Mouse (Mus musculus) stomach, postnatal 0 days (tissue): Measurements from ENCODE around the gene Alcam. TPM values are rescaled to one million over a fixed set of nuclear protein-coding genes. Genes with fewer than 3 reads are reported as not detected.

Experiments
- ATAC-seq: fragments of 200-750 bp; cut with Nextera tagmentation; 2 replicates; pipeline ENCODE4 v1.8.0; 2017; ENCODE audit not compliant: low FRiP score, low TSS enrichment
- DNase-seq: peaks from one replicate; pipeline ENCODE4 v3.0.0-alpha.2; 2016; ENCODE audit warnings: low spot score
- H3K27ac ChIP-seq: fragments of 300-500 bp; sonication (generic); replicated peaks from 2 replicates; pipeline ENCODE4 v1.5.1; 2014; ENCODE audit warnings: mild to moderate bottlenecking, control low read depth
- H3K27me3 ChIP-seq: fragments of 300-500 bp; sonication (generic); 2 replicates; pipeline ENCODE4 v1.6.1; 2014; ENCODE audit warnings: low read length; ENCODE audit not compliant: control insufficient read depth, insufficient read depth
- H3K36me3 ChIP-seq: fragments of 300-500 bp; sonication (generic); 2 replicates; pipeline ENCODE4 v1.6.1; 2014; ENCODE audit warnings: low read length, mixed read lengths; ENCODE audit not compliant: control insufficient read depth, insufficient read depth
- H3K4me1 ChIP-seq: fragments of 300-500 bp; sonication (generic); replicated peaks from 2 replicates; pipeline ENCODE4 v1.6.1; 2014; ENCODE audit warnings: antibody characterized with exemption; ENCODE audit not compliant: control insufficient read depth, insufficient read depth
- H3K4me2 ChIP-seq: fragments of 300-500 bp; sonication (generic); replicated peaks from 2 replicates; pipeline ENCODE4 v1.6.1; 2014; ENCODE audit warnings: low read depth, mild to moderate bottlenecking, control low read depth, moderate library complexity
- H3K4me3 ChIP-seq: fragments of 300-500 bp; sonication (generic); 2 replicates; pipeline ENCODE4 v1.5.1; 2014; ENCODE audit warnings: low read depth, low read length, control low read depth
- H3K9ac ChIP-seq: fragments of 300-500 bp; sonication (generic); 2 replicates; pipeline ENCODE4 v1.6.1; 2014; ENCODE audit warnings: mild to moderate bottlenecking, low read length, control low read depth, mixed read lengths
- H3K9me3 ChIP-seq: fragments of 300-500 bp; sonication (generic); 2 replicates; pipeline ENCODE4 v1.6.1; 2016; ENCODE audit warnings: low read length; ENCODE audit not compliant: control insufficient read depth
- CTCF ChIP-seq: IDR thresholded peaks from 2 replicates; pipeline ENCODE4 v1.5.1; 2016; ENCODE audit warnings: antibody characterized with exemption, low read depth, mild to moderate bottlenecking, moderate library complexity
- EP300 ChIP-seq: optimal IDR thresholded peaks from 2 replicates; pipeline ENCODE3; 2016; ENCODE audit warnings: antibody characterized with exemption
- WGBS: fragments of 180-500 bp; shearing (Covaris S2); extraction: QIAGEN DNeasy Blood & Tissue Kit; methylation state at CpG from one replicate; pipeline ENCODE4 v1.1.7; 2014; 5-methylcytosine and 5-hydroxymethylcytosine counted together
- polyA plus RNA-seq: library from polyadenylated mRNA; unstranded; fragments of >200 nt; fragmentation: Nextera tagmentation; extraction: Ambion mirVana; gene quantifications from 2 replicates; pipeline ENCODE4 v1.2.1, GENCODE M21; 2015

Alcam gene
- polyA plus RNA-seq, 1 experiment from 2014 or later: 20.4 TPM

- ATAC-seq: no peak
- H3K27ac ChIP-seq: no peak overlapping the region
- peaks cover 2% of the 10 kb centered on the region; the same call in 1 of the 2 replicates for H3K36me3 ChIP-seq
- H3K4me2 ChIP-seq: no peak overlapping the region
- no peaks in the 10 kb centered on the region for H3K4me1 ChIP-seq
- DNase-seq: no peak
- H3K9me3 ChIP-seq: no peaks in the 10 kb centered on the region
- WGBS: 77% methylated on average over 3 of the region's 3 CpGs
- no peak overlapping the region for H3K4me3 ChIP-seq
- H3K9ac ChIP-seq: no peak overlapping the region
- no peaks in the 10 kb centered on the region for H3K27me3 ChIP-seq
- no peak for TF ChIP-seq CTCF
Observed at GRCm38 (mm10) chr16:52292440-52293048, 161.3 kb downstream of the Alcam start.

GRCm38 (mm10) chr16:52280186-52280585, 173.7 kb downstream of the Alcam start:
- no peak for TF ChIP-seq EP300
- no peak for TF ChIP-seq CTCF
- H3K36me3 ChIP-seq: no peaks in the 10 kb centered on the region
- ATAC-seq (no peak), DNase-seq (no peak)
- no peak overlapping the region for H3K4me3 ChIP-seq
- H3K9ac ChIP-seq: no peak overlapping the region
- H3K27ac ChIP-seq: no peak overlapping the region
- no peak overlapping the region for H3K4me2 ChIP-seq
- no peaks in the 10 kb centered on the region for H3K9me3 ChIP-seq
- WGBS: 88% methylated on average over 2 of the region's 2 CpGs
- H3K4me1 ChIP-seq: no peaks in the 10 kb centered on the region
- no peaks in the 10 kb centered on the region for H3K27me3 ChIP-seq

- TF ChIP-seq CTCF: no peak
- no peak for TF ChIP-seq EP300
- ATAC-seq: no peak
- 81% methylated on average over 4 of the region's 4 CpGs for WGBS
Observed at GRCm38 (mm10) chr16:52265066-52265465, 188.8 kb downstream of the Alcam start.

DNA sequence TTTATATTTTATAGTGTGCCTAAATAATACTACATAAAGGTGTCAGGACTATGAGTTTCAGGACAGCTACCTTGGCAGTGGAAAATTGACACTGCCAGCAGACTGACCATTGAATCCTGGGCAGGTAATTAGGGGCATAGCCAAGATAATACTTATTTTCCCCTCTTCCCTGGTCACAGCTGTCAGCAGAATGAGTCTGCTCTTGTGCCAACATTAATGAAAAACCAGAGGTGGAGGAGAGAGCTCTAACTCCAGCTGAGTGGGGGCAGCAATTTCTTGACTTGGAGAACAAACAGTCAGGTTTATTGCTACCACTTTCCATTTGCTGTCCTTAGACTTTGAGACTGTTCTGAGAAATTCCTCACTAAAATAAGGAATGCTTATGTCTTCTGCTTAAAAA, 190.1 kb downstream of the Alcam start:
- no peak overlapping the region for H3K9ac ChIP-seq
- no peaks in the 10 kb centered on the region for H3K36me3 ChIP-seq
- ATAC-seq (no peak), DNase-seq (no peak)
- H3K27ac ChIP-seq: no peak overlapping the region
- no peaks in the 10 kb centered on the region for H3K9me3 ChIP-seq
- TF ChIP-seq CTCF (no peak), EP300 (no peak)
- H3K4me1 ChIP-seq: no peaks in the 10 kb centered on the region
- no peak overlapping the region for H3K4me3 ChIP-seq
- no peak overlapping the region for H3K4me2 ChIP-seq
- H3K27me3 ChIP-seq: no peaks in the 10 kb centered on the region

More at GRCm38 (mm10) chr16:52265066-52265465, 188.8 kb downstream of the Alcam start:
- Histone ChIP-seq H3K4me3 (no peak overlapping the region), H3K27ac (no peak overlapping the region), H3K27me3 (no peaks in the 10 kb centered on the region), H3K4me1 (no peaks in the 10 kb centered on the region), H3K9ac (no peak overlapping the region), H3K9me3 (no peaks in the 10 kb centered on the region), H3K4me2 (no peak overlapping the region), H3K36me3 (no peaks in the 10 kb centered on the region)
- no peak for DNase-seq

GRCm38 (mm10) chr16:52262582-52262981, 191.3 kb downstream of the Alcam start:
- ATAC-seq (no peak), DNase-seq (no peak)
- H3K36me3 ChIP-seq: no peaks in the 10 kb centered on the region
- H3K4me1 ChIP-seq: no peaks in the 10 kb centered on the region
- no peak overlapping the region for H3K4me2 ChIP-seq
- H3K27me3 ChIP-seq: no peaks in the 10 kb centered on the region
- no peak overlapping the region for H3K27ac ChIP-seq
- H3K4me3 ChIP-seq: no peak overlapping the region
- TF ChIP-seq CTCF (no peak), EP300 (no peak)
- H3K9ac ChIP-seq: no peak overlapping the region
- 78% methylated on average over 1 of the region's 1 CpGs for WGBS
- no peaks in the 10 kb centered on the region for H3K9me3 ChIP-seq

GRCm38 (mm10) chr16:52261755-52262154, 192.1 kb downstream of the Alcam start:
- no peaks in the 10 kb centered on the region for H3K4me1 ChIP-seq
- no peak overlapping the region for H3K4me3 ChIP-seq
- DNase-seq (no peak), ATAC-seq (no peak)
- no peak overlapping the region for H3K27ac ChIP-seq
- H3K27me3 ChIP-seq: no peaks in the 10 kb centered on the region
- H3K4me2 ChIP-seq: no peak overlapping the region
- 84% methylated on average over 1 of the region's 1 CpGs for WGBS
- H3K9ac ChIP-seq: no peak overlapping the region
- H3K9me3 ChIP-seq: no peaks in the 10 kb centered on the region
- H3K36me3 ChIP-seq: no peaks in the 10 kb centered on the region
- no peak for TF ChIP-seq CTCF
- no peak for TF ChIP-seq EP300
